Mouse (Mus musculus) urinary bladder, adult 2 months (tissue): ENCODE data around the gene Stat6. TPM values are rescaled to one million over a fixed set of nuclear protein-coding genes. Genes with fewer than 3 reads are reported as not detected.

Experiments
- DNase-seq: peaks from one replicate; pipeline ENCODE4 v3.0.0; 2022; ENCODE audit warnings: low spot score
- polyA plus RNA-seq: library from polyadenylated mRNA; depleted of rRNA; stranded (reverse); fragments of >200 nt; gene quantifications from 2 replicates; pipeline ENCODE4 v1.2.3, GENCODE M21; 2012; rRNA removed

The Stat6 gene
- polyA plus RNA-seq, result 78.1 and 88.7 TPM in 2 replicates

DNA sequence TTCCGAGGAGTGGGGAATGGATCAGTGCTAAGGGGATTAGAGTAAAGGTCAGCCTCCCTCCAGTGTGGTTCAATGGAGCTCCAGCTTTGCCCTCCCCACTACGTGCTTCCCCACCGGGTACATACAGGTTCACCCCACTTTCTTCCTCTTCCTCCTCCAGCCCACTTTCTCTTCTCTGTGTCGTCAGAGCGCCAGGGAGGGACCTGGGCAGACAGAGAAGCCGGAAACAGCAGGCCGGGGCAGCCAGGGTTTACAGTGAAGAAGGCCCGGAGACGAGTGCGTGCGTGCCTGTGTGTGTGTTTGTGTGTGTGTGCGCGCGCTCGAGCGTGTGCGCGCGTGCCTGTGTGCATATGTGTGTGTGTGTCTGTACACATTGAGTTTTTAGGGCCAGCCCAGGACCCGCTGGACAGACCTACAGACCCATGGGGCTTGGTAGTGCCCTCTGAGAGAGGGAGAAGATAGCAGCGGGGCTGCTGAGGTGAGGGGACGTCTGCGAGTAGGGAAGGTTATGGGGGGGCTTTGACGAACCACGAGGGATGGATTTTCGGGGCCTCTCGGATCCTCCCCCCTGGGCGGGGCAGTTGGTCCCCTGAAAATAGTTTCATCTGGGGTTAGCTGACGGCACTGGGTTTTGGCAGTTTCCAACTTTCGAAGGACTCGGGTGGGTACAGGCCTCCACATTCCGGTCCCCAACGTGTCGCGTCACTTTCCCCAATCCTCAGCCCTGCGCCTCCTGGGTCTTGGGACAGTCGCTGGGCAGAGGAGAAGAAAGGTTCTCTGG lies at the start of gene Stat6:
Gene Stat6 (plus strand): TSS at position 215 of the 781 bp plus-strand sequence.
- peak; percentile 76 for DNase-seq

GRCm38 (mm10) chr10:127594405-127594804 lies 48.4 kb upstream of the Stat6 start:
- no peak for DNase-seq

DNA sequence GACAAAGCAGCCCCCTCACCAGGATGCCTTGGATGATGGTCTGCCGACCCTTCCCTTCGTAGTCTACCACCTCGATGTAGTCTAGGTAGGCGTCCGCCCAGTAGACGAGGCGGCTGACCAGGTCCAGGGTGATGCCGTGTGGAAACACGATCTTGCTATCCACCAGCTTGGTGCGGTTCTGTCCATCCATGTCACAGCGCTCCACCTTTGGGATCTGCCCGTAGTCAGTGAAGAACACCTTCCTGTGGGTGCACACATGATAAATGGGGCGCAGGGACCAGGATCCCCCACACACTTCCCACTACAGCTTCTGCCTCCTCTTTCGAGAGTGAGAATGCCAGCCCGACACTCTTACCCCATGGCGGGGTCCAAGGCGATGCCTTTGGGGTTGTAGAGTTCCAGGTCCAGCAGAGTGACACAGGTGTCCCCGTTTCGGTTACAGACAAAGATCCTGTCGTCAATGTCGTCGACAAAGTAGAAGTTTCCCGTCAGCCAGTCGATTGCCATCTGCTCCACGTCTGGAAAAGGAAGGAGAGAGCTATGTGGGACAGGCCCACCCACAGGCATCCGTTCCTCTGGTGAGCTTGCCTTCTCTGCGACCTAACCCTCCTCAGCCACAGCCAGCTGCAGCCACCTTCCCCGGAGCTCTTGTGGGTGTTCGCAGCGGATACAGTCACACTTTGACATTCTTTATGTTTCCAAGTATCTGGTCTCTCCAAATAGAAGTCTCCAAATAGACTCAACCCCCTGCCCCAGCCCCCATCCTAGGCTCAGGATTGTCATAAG lies 47.7 kb upstream of the Stat6 start:
- no peak for DNase-seq

DNA sequence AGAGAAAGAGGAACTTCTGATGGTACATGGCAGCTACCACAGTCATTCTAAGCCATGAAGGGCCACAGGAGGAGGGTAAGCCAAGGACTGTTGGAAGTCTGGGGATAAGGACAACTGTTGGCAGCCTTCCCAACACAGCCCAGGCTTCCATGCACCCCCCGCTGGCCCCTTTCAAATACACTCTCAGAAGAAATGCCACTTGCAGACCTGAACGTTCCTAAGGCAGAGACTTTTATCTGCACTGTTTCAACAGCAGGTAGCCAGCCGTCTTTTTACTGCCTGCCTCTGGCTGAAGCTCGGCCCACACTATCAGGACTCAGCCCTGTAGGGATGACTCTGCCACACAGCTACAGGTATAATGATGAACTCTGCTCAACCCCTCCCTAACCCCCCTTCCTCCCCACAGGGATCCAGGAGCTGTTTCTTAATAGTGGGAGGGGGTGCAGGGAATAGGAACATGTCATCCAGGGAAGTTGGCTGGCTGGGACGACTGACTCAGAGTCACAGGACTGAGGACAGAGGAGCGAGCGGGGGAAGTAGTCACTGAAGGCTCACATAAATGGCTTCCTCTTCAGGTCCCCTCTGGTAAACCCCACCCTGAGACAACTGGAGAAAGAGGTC lies 46.4 kb upstream of the Stat6 start:
- no peak for DNase-seq

GRCm38 (mm10) chr10:127597311-127597901 lies 45.4 kb upstream of the Stat6 start:
- DNase-seq, result no peak

DNA sequence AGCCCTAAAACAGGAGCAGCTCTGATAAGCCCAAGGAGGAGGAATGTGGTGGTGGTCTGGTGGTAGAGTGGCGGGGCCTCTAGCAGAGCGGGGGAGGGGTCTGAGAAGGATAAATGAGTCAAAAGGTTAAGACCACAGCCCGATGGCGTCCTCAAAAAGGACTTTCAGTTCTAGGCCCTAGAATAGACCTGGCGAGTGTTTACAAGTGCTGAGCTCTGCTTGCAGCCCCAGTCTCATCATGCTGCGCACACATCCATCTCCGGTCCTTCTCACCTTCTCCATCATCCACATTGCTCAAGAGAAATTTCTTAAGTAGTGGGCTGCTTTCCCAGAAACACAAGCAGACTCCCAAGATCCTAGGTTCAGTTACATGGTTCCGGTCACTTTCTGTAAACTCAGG lies 44.2 kb upstream of the Stat6 start:
- DNase-seq, result no peak

- DNase-seq, result no peak
These were observed 43.5 kb upstream of the Stat6 start for GRCm38 (mm10) chr10:127599252-127599651.

GRCm38 (mm10) chr10:127599779-127600541 lies 42.8 kb upstream of the Stat6 start:
- no peak for DNase-seq

DNA sequence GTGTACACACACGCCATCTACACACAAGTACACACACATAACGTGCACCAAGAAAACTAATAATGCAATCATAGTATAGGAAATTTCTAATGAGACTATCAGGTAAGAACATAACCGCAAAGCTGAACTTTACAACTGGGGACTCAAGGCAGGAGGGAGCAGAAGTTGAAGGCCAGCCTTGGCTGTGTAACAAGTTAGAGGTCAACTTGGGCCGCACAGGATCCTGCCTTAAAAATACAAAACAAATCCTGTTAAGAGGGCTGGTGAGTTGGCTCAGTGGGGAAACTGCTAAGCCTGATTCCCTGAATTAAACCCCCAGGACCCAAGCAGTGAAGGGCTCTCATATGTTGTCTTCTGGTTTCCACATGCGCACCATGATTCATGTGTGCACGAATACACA lies 40.6 kb upstream of the Stat6 start:
- no peak for DNase-seq

DNA sequence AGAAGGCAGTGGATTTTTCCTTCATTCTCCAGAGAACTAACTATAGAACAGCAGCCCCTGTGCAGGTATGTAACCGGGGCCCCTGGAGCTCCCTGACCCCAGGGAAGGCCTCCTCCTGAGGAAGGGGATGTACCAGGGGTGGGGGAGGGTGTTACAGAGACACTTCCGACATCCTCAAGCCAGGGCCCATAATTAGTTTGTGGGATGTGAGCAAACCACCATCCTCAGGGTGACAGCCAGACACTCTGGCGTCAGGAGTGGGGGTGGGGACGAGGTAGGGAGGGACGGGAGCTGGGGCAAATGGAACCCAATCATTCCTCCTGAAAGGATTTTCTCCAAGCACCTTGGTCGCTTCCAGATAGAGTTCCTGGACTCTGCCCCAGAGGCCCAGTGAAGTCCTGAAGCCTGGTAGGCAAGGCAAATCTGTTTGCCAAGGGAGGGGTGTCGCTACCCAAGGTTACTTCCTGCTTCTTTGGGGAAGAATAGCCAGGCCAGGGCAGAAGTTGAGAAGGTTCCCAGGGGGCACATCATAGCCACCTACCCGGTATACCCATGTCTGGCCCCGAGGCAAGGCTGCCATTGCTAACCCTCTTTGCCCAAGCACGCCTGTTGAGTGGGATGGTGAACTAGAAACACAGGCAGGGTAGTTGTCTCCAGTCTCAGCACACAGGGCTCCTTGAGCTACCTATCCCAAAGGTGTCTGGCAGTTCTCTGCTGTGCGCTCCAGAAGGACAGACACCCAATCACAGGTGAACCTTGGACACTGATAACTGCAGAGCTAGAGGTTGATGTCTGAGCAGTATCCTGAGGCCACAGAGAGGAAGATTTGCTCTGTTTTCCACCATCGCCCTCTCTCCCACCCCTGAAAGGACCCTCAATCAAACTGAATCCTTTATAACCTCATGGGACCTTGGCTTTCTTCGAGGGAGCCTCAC lies 39.1 kb upstream of the Stat6 start:
- no peak for DNase-seq

GRCm38 (mm10) chr10:127604465-127605250 lies 38.1 kb upstream of the Stat6 start:
- no peak for DNase-seq

GRCm38 (mm10) chr10:127605251-127605547 lies 37.6 kb upstream of the Stat6 start:
- no peak for DNase-seq

DNA sequence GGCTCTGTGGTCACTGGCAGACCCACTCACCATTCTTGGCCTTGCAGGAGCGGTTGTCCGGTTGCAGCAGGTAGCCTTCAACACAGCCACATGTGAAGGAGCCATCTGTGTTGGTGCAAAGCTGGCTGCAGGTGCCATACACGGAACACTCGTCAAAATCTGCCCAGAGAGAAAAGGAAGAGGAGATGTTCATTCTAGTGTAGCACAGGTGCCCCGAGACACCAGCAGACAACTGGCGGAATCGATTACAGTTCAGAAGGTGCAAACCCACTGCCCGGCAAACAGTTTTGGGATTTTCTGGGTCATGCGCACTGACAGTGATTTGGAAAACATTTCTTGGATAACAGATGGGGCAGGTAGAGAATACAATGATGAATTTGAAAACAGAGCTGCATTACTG lies 37.0 kb upstream of the Stat6 start:
- DNase-seq, result no peak

GRCm38 (mm10) chr10:127607059-127607458 lies 35.7 kb upstream of the Stat6 start:
- no peak for DNase-seq

GRCm38 (mm10) chr10:127609415-127610065 lies 33.2 kb upstream of the Stat6 start:
- DNase-seq, result no peak

GRCm38 (mm10) chr10:127610066-127610415 lies 32.7 kb upstream of the Stat6 start:
- DNase-seq, result no peak

DNA sequence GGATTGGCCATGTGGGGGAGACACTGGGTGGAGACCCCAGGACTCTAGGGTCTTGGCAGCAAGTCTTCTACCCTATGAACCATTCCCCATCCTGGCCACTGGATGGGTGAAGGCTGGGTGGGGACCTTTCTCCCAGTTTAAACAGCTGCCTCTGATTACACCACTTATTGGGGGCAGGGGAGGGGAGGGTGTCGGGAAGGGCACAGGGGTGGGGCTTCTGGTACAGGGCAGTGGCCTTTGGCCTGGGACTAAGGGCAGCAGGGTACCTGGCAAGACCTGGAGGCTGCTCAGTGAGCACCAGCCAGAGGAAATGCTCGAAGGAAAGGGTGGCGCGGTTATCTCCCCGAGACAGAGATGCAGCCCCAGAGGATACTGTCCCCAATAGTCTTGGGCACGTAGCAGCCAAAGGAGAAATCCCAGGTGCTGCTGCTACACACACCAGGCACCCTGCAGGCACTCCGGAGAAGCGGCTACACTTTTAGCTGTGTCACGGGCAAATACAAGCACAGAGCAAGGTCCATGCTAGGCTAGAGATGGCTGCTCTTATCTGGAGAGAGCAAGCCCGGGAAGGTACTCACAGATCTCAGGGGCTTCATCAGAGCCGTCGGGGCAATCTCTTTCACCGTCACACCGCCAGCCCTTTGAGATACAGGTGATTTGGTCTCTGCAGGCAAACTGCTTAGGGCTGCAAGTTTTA lies 30.6 kb upstream of the Stat6 start:
- DNase-seq, result no peak

- DNase-seq, result no peak
These were observed 28.4 kb upstream of the Stat6 start for GRCm38 (mm10) chr10:127614236-127615033.
